Mouse (Mus musculus) cortical plate, adult 2 months (tissue): Measurements from ENCODE around the gene Plbd1.

Experiments used
- CTCF ChIP-seq: fragments of 200-500 bp; IDR thresholded peaks from 2 replicates; pipeline ENCODE4 v1.5.1; 2011; ENCODE audit warnings: mild to moderate bottlenecking, control low read depth, low read length; ENCODE audit not compliant: insufficient read depth; ENCODE audit errors: extremely low read depth
- POLR2A ChIP-seq: fragments of 200-500 bp; IDR thresholded peaks from 2 replicates; pipeline ENCODE4 v1.6.1; 2011; ENCODE audit warnings: mild to moderate bottlenecking, low read length, control low read depth; ENCODE audit not compliant: insufficient read depth; ENCODE audit errors: extremely low read depth

GRCm38 (mm10) chr6:136685433-136685832 is 23.7 kb upstream of the Plbd1 start:
- TF ChIP-seq CTCF (no peak), POLR2A (no peak)
